Mouse (Mus musculus): ENCODE measurements around the gene Zzef1.

- TF ChIP-seq POLR2A (IDR thresholded peaks at IDR 0.05; ENCODE audit: low read depth, low read length) (no peak; the same call in 1 of the 2 replicates), CTCF (IDR thresholded peaks at IDR 0.05; ENCODE audit: extremely low read depth, insufficient read length, insufficient replicate concordance, low read depth, low read length) (no peak)
These were observed 266 bp downstream of the Zzef1 start for GRCm38 (mm10) chr11:72796296-72796687.

Measured in small intestine, adult 2 months (tissue).